Mouse (Mus musculus) midbrain, embryonic 10.5 days (tissue): Measurements from ENCODE around the gene Ptpa. TPM values are rescaled to one million over a fixed set of nuclear protein-coding genes. Genes with fewer than 3 reads are reported as not detected.

Experiments
- DNase-seq: peaks from one replicate; pipeline ENCODE4 v3.0.0-alpha.2; 2017; ENCODE audit warnings: low spot score
- H3K27ac ChIP-seq: fragments of 300-500 bp; sonication (generic); replicated peaks from 2 replicates; pipeline ENCODE4 v1.5.1; 2016; ENCODE audit warnings: mild to moderate bottlenecking
- H3K27me3 ChIP-seq: fragments of 300-500 bp; sonication (generic); 2 replicates; pipeline ENCODE4 v1.6.1; 2016; ENCODE audit warnings: low read depth, mild to moderate bottlenecking; ENCODE audit not compliant: poor library complexity, severe bottlenecking
- H3K36me3 ChIP-seq: fragments of 300-500 bp; sonication (generic); 2 replicates; pipeline ENCODE4 v1.6.1; 2016; ENCODE audit warnings: mild to moderate bottlenecking, moderate library complexity
- H3K4me1 ChIP-seq: fragments of 300-500 bp; sonication (generic); 2 replicates; pipeline ENCODE4 v1.6.1; 2016
- H3K4me3 ChIP-seq: fragments of 300-500 bp; sonication (generic); 2 replicates; pipeline ENCODE4 v1.5.1; 2016; ENCODE audit warnings: mild to moderate bottlenecking, moderate library complexity
- H3K9me3 ChIP-seq: fragments of 300-500 bp; sonication (generic); replicated peaks from 2 replicates; pipeline ENCODE4 v1.6.1; 2016; ENCODE audit warnings: mild to moderate bottlenecking
- WGBS: fragments of 180-500 bp; shearing (Covaris S2); methylation state at CpG from one replicate; pipeline ENCODE4 v1.1.7; 2016; 5-methylcytosine and 5-hydroxymethylcytosine counted together
- microRNA-seq: library from miRNA; unstranded; fragments of <30 nt; microRNA quantifications from one replicate; pipeline ENCODE4, GENCODE M21; 2017
- polyA plus RNA-seq: library from polyadenylated mRNA; unstranded; fragments of >200 nt; fragmentation: Nextera tagmentation; extraction: Ambion mirVana; gene quantifications from 2 replicates; pipeline ENCODE4 v1.2.1, GENCODE M21; 2016

The Ptpa gene
- polyA plus RNA-seq, 1 experiment from 2014 or later, result 151 TPM

- H3K9me3 ChIP-seq, result no peaks in the 10 kb centered on the region
- peaks cover 44% of the 10 kb centered on the region for H3K4me1 ChIP-seq
- under 1% methylated on average over 37 of the region's 37 CpGs for WGBS
- peak within 1 kb of the TSS; percentile 96 for H3K27ac ChIP-seq
- DNase-seq, result peak; percentile 96
- H3K4me3 ChIP-seq, result peak within 1 kb of the TSS; percentile 97
- peaks cover 26% of the 10 kb centered on the region for H3K27me3 ChIP-seq
- H3K36me3 ChIP-seq, result no peaks in the 10 kb centered on the region
Observed at GRCm38 (mm10) chr2:30474039-30474438, 58.2 kb downstream of the Ptpa start, which contains the start of gene Ier5l. Gene Ier5l, minus strand, starts transcription at chr2:30474219.

GRCm38 (mm10) chr2:30474776-30475175, 58.9 kb downstream of the Ptpa start:
- no peaks in the 10 kb centered on the region for H3K9me3 ChIP-seq
- peaks cover 22% of the 10 kb centered on the region for H3K27me3 ChIP-seq
- no peaks in the 10 kb centered on the region for H3K36me3 ChIP-seq
- peaks cover 36% of the 10 kb centered on the region for H3K4me1 ChIP-seq
- H3K27ac ChIP-seq, result peak overlapping the region; percentile 96
- no peak for DNase-seq
- H3K4me3 ChIP-seq, result peak overlapping the region; percentile 97
- 16% methylated on average over 4 of the region's 4 CpGs for WGBS

- WGBS, result 83% methylated on average over 7 of the region's 7 CpGs
- H3K27ac ChIP-seq, result no peak overlapping the region
Observed at GRCm38 (mm10) chr2:30475457-30475856, 59.6 kb downstream of the Ptpa start.

GRCm38 (mm10) chr2:30476241-30476640, 60.4 kb downstream of the Ptpa start:
- no peak for DNase-seq
- WGBS, result 74% methylated on average over 2 of the region's 2 CpGs
- Histone ChIP-seq H3K27me3 (peaks cover 22% of the 10 kb centered on the region), H3K36me3 (no peaks in the 10 kb centered on the region), H3K27ac (no peak overlapping the region), H3K4me3 (no peak overlapping the region), H3K4me1 (peaks cover 22% of the 10 kb centered on the region), H3K9me3 (no peaks in the 10 kb centered on the region)

More at GRCm38 (mm10) chr2:30475457-30475856, 59.6 kb downstream of the Ptpa start:
- no peaks in the 10 kb centered on the region for H3K9me3 ChIP-seq
- DNase-seq, result no peak
- H3K36me3 ChIP-seq, result no peaks in the 10 kb centered on the region
- H3K27me3 ChIP-seq, result peaks cover 22% of the 10 kb centered on the region
- 0 out of 2 replicates have a peak overlapping the region, but pooled peaks have one; percentile 97 for H3K4me3 ChIP-seq
- peaks cover 30% of the 10 kb centered on the region for H3K4me1 ChIP-seq

- peaks cover 22% of the 10 kb centered on the region for H3K27me3 ChIP-seq
- DNase-seq, result no peak
- H3K4me3 ChIP-seq, result no peak overlapping the region
- H3K9me3 ChIP-seq, result no peaks in the 10 kb centered on the region
- H3K4me1 ChIP-seq, result peaks cover 21% of the 10 kb centered on the region
- no peaks in the 10 kb centered on the region for H3K36me3 ChIP-seq
- WGBS, result 83% methylated on average over 1 of the region's 1 CpGs
- H3K27ac ChIP-seq, result no peak overlapping the region
Observed at GRCm38 (mm10) chr2:30478526-30478925, 62.7 kb downstream of the Ptpa start.

GRCm38 (mm10) chr2:30487597-30487996, 71.8 kb downstream of the Ptpa start:
- Histone ChIP-seq H3K27ac (peak overlapping the region; percentile 46), H3K27me3 (no peaks in the 10 kb centered on the region), H3K4me3 (no peak overlapping the region), H3K36me3 (no peaks in the 10 kb centered on the region), H3K9me3 (no peaks in the 10 kb centered on the region), H3K4me1 (peaks cover 12% of the 10 kb centered on the region)
- WGBS, result 33% methylated on average over 7 of the region's 7 CpGs
- no peak for DNase-seq

GRCm38 (mm10) chr2:30490384-30490783, 74.5 kb downstream of the Ptpa start:
- Histone ChIP-seq H3K27me3 (no peaks in the 10 kb centered on the region), H3K4me3 (no peak overlapping the region), H3K36me3 (no peaks in the 10 kb centered on the region), H3K4me1 (peaks cover 8% of the 10 kb centered on the region), H3K27ac (no peak overlapping the region), H3K9me3 (no peaks in the 10 kb centered on the region)
- no peak for DNase-seq
- WGBS, result 80% methylated on average over 2 of the region's 2 CpGs

GRCm38 (mm10) chr2:30495000-30495908, 79.4 kb downstream of the Ptpa start:
- Histone ChIP-seq H3K4me1 (peaks cover 13% of the 10 kb centered on the region), H3K27ac (peak overlapping the region; percentile 85), H3K4me3 (peak overlapping the region; percentile 51), H3K27me3 (no peaks in the 10 kb centered on the region), H3K36me3 (no peaks in the 10 kb centered on the region), H3K9me3 (peaks cover 5% of the 10 kb centered on the region; the same call in 1 of the 2 replicates)
- no peak for DNase-seq
- 78% methylated on average over 8 of the region's 8 CpGs for WGBS

- Histone ChIP-seq H3K9me3 (peaks cover 5% of the 10 kb centered on the region; the same call in 1 of the 2 replicates), H3K4me1 (peaks cover 13% of the 10 kb centered on the region), H3K27me3 (no peaks in the 10 kb centered on the region), H3K4me3 (peak overlapping the region; percentile 51), H3K27ac (peak overlapping the region; percentile 85), H3K36me3 (no peaks in the 10 kb centered on the region)
- DNase-seq, result peak; percentile 75
- 26% methylated on average over 22 of the region's 22 CpGs for WGBS
Observed at GRCm38 (mm10) chr2:30495909-30496861, 80.3 kb downstream of the Ptpa start.

Small RNAs within 50 kb of the gene (microRNA-seq; reads per million reads assigned to microRNA genes)
- not detected for gene Gm47292

Other genes with a start within 250 kb of the Ptpa start
- 16.9 and 18.6 TPM in 2 replicates for gene Endog, start 244.5 kb upstream of the Ptpa start, polyA plus RNA-seq
- gene Spout1, start 237.6 kb upstream of the Ptpa start, polyA plus RNA-seq, result 88.5 and 89.0 TPM in 2 replicates
- gene Kyat1, start 210.2 kb upstream of the Ptpa start, polyA plus RNA-seq, result 8.3 and 10.6 TPM in 2 replicates
- gene Lrrc8a, start 178.3 kb upstream of the Ptpa start, polyA plus RNA-seq, result 40.8 and 43.7 TPM in 2 replicates
- 0.10 TPM in 2 replicates for gene Gm28035, start 175.5 kb upstream of the Ptpa start, polyA plus RNA-seq
- gene Phyhd1, start 149.8 kb upstream of the Ptpa start, polyA plus RNA-seq, result 2.7 and 4.7 TPM in 2 replicates
- not detected in 2 replicates for gene Gm28038, start 135.0 kb upstream of the Ptpa start, polyA plus RNA-seq
- 27.3 and 29.4 TPM in 2 replicates for gene Dolk, start 129.7 kb upstream of the Ptpa start, polyA plus RNA-seq
- 55.4 and 57.7 TPM in 2 replicates for gene Nup188, start 129.6 kb upstream of the Ptpa start, polyA plus RNA-seq
- 70.7 and 84.7 TPM in 2 replicates for gene Sh3glb2, start 56.7 kb upstream of the Ptpa start, polyA plus RNA-seq
- gene Miga2, start 51.8 kb upstream of the Ptpa start, polyA plus RNA-seq, result 27.8 and 29.6 TPM in 2 replicates
- gene Dolpp1, start 23.8 kb upstream of the Ptpa start, polyA plus RNA-seq, result 53.2 and 62.7 TPM in 2 replicates
- 22.5 and 23.7 TPM in 2 replicates for gene Crat, start 226 bp upstream of the Ptpa start, polyA plus RNA-seq
- gene Ier5l, start 58.2 kb downstream of the Ptpa start, polyA plus RNA-seq, result 2.0 and 2.3 TPM in 2 replicates
- 0.20 and 0.34 TPM in 2 replicates for gene Cstad, start 179.0 kb downstream of the Ptpa start, polyA plus RNA-seq